Comparison of ENCODE assay signal across 20 mouse cellular contexts in genomic region chr8:122049923-122050322, GRCm38 (mm10).
DNase-seq lines count a peak whose midpoint lies in the region; ATAC-seq and TF ChIP-seq lines count a peak whose summit lies in the region.
"Had no signal": no experiment of that assay in that cellular context is flagged by ENCODE, and none has a peak within 500 bp of the region (broad histone marks: within the 10 kb centered on the region; RNA-seq: fewer than 3 reads in every experiment).

No protein-coding gene starts in this region.

- no peak for TF ChIP-seq EP300 in stomach, postnatal 0 days (optimal IDR thresholded peaks at IDR 0.05)

- no peaks in the 10 kb centered on the region for H3K4me1 ChIP-seq in forebrain, embryonic 14.5 days (ENCODE audit: control insufficient read depth, insufficient read depth, low read length)
- no peaks in the 10 kb centered on the region for H3K4me1 ChIP-seq in forebrain, postnatal 0 days (ENCODE audit: insufficient read depth)
- no peaks in the 10 kb centered on the region for H3K4me1 ChIP-seq in hindbrain, postnatal 0 days (ENCODE audit: insufficient read depth, low read length)
- peaks cover 16% of the 10 kb centered on the region for H3K4me1 ChIP-seq in hindbrain, embryonic 13.5 days (replicated peaks)
- peaks cover 17% of the 10 kb centered on the region for H3K4me1 ChIP-seq in neural tube, embryonic 13.5 days (replicated peaks)
- peaks cover 10% of the 10 kb centered on the region for H3K4me1 ChIP-seq in neural tube, embryonic 15.5 days
- peaks cover 7% of the 10 kb centered on the region; the same call in 1 of the 2 replicates for H3K4me1 ChIP-seq in stomach, embryonic 16.5 days (ENCODE audit: control insufficient read depth, insufficient read depth, low read length)
- H3K4me1 ChIP-seq in stomach, postnatal 0 days (replicated peaks; ENCODE audit: control insufficient read depth, insufficient read depth), result no peaks in the 10 kb centered on the region
- H3K4me1 ChIP-seq: forebrain, embryonic 15.5 days had no signal

- 68% methylated on average over 2 of the region's 2 CpGs for WGBS in forebrain, embryonic 14.5 days
- 68% methylated on average over 2 of the region's 2 CpGs for WGBS in forebrain, postnatal 0 days
- 44% methylated on average over 2 of the region's 2 CpGs for WGBS in hindbrain, postnatal 0 days
- WGBS in hindbrain, embryonic 13.5 days, result 50% methylated on average over 2 of the region's 2 CpGs
- WGBS in neural tube, embryonic 13.5 days, result 38% methylated on average over 2 of the region's 2 CpGs
- WGBS in neural tube, embryonic 15.5 days, result 39% methylated on average over 2 of the region's 2 CpGs
- 61% methylated on average over 2 of the region's 2 CpGs for WGBS in stomach, embryonic 16.5 days
- WGBS in stomach, postnatal 0 days, result 64% methylated on average over 2 of the region's 2 CpGs

- ATAC-seq in forebrain, embryonic 14.5 days, result no peak
- no peak for ATAC-seq in forebrain, postnatal 0 days
- peak; percentile 43; the same call in 1 of the 2 replicates for ATAC-seq in hindbrain, postnatal 0 days
- no peak for ATAC-seq in hindbrain, embryonic 13.5 days (ENCODE audit: low FRiP score)
- no peak for ATAC-seq in neural tube, embryonic 13.5 days (ENCODE audit: low read depth)
- ATAC-seq in neural tube, embryonic 15.5 days (ENCODE audit: low FRiP score), result no peak
- 0 out of 2 replicates have a peak, but pooled peaks have one; percentile 23 for ATAC-seq in stomach, embryonic 16.5 days (ENCODE audit: insufficient read depth, low FRiP score)
- no peak for ATAC-seq in stomach, postnatal 0 days (ENCODE audit: low FRiP score, low TSS enrichment)
- ATAC-seq: forebrain, embryonic 15.5 days; hindbrain, embryonic 16.5 days; inflammation-experienced regulatory T-cells, adult 6 months; Patski had no signal

- no peaks in the 10 kb centered on the region for H3K36me3 ChIP-seq in forebrain, embryonic 14.5 days (ENCODE audit: control insufficient read depth, insufficient read depth, low read length)
- no peaks in the 10 kb centered on the region for H3K36me3 ChIP-seq in forebrain, postnatal 0 days (ENCODE audit: insufficient read depth)
- H3K36me3 ChIP-seq in hindbrain, postnatal 0 days (ENCODE audit: insufficient read depth, low read length), result no peaks in the 10 kb centered on the region
- H3K36me3 ChIP-seq in hindbrain, embryonic 13.5 days, result no peaks in the 10 kb centered on the region
- no peaks in the 10 kb centered on the region for H3K36me3 ChIP-seq in neural tube, embryonic 13.5 days
- no peaks in the 10 kb centered on the region for H3K36me3 ChIP-seq in neural tube, embryonic 15.5 days
- no peaks in the 10 kb centered on the region for H3K36me3 ChIP-seq in stomach, embryonic 16.5 days (ENCODE audit: control insufficient read depth, insufficient read depth, low read length)
- H3K36me3 ChIP-seq in stomach, postnatal 0 days (ENCODE audit: control insufficient read depth, insufficient read depth, low read length), result no peaks in the 10 kb centered on the region
- H3K36me3 ChIP-seq: embryonic facial prominence, embryonic 12.5 days; embryonic facial prominence, embryonic 15.5 days; forebrain, embryonic 15.5 days; heart, embryonic 10.5 days; heart, embryonic 13.5 days had no signal

- no peak overlapping the region for H3K27ac ChIP-seq in forebrain, embryonic 14.5 days (ENCODE audit: low read depth, low read length)
- H3K27ac ChIP-seq in forebrain, postnatal 0 days (ENCODE audit: low read depth, low read length), result no peak overlapping the region
- H3K27ac ChIP-seq in hindbrain, postnatal 0 days, result no peak overlapping the region
- H3K27ac ChIP-seq in hindbrain, embryonic 13.5 days, result no peak overlapping the region
- peak overlapping the region; percentile 33; the same call in 1 of the 2 replicates for H3K27ac ChIP-seq in neural tube, embryonic 13.5 days (replicated peaks)
- no peak overlapping the region for H3K27ac ChIP-seq in neural tube, embryonic 15.5 days (replicated peaks)
- H3K27ac ChIP-seq in stomach, embryonic 16.5 days (ENCODE audit: low read length), result no peak overlapping the region
- H3K27ac ChIP-seq in stomach, postnatal 0 days (replicated peaks), result no peak overlapping the region
- H3K27ac ChIP-seq: embryonic facial prominence, embryonic 12.5 days; embryonic facial prominence, embryonic 15.5 days; forebrain, embryonic 15.5 days; heart, adult 2 months; heart, embryonic 10.5 days; heart, embryonic 13.5 days had no signal

- TF ChIP-seq CTCF in forebrain, postnatal 0 days (IDR thresholded peaks at IDR 0.05; ENCODE audit: low read depth), result no peak
- TF ChIP-seq CTCF in hindbrain, postnatal 0 days (IDR thresholded peaks at IDR 0.05; ENCODE audit: low read depth), result no peak
- TF ChIP-seq CTCF in stomach, postnatal 0 days (IDR thresholded peaks at IDR 0.05; ENCODE audit: low read depth), result no peak

- H3K9me3 ChIP-seq in forebrain, embryonic 14.5 days (replicated peaks; ENCODE audit: control insufficient read depth, low read length), result no peaks in the 10 kb centered on the region
- H3K9me3 ChIP-seq in forebrain, postnatal 0 days (ENCODE audit: low read length), result no peaks in the 10 kb centered on the region
- H3K9me3 ChIP-seq in hindbrain, postnatal 0 days (ENCODE audit: low read length), result no peaks in the 10 kb centered on the region
- H3K9me3 ChIP-seq in hindbrain, embryonic 13.5 days, result no peaks in the 10 kb centered on the region
- H3K9me3 ChIP-seq in neural tube, embryonic 13.5 days, result no peaks in the 10 kb centered on the region
- H3K9me3 ChIP-seq in neural tube, embryonic 15.5 days (replicated peaks), result no peaks in the 10 kb centered on the region
- H3K9me3 ChIP-seq in stomach, embryonic 16.5 days (replicated peaks; ENCODE audit: control insufficient read depth, low read length), result no peaks in the 10 kb centered on the region
- H3K9me3 ChIP-seq in stomach, postnatal 0 days (ENCODE audit: control insufficient read depth, low read length), result no peaks in the 10 kb centered on the region
- H3K9me3 ChIP-seq: embryonic facial prominence, embryonic 12.5 days; embryonic facial prominence, embryonic 15.5 days; forebrain, embryonic 15.5 days; heart, embryonic 10.5 days; heart, embryonic 13.5 days had no signal

- no peak overlapping the region for H3K9ac ChIP-seq in forebrain, embryonic 14.5 days (ENCODE audit: low read length)
- no peak overlapping the region for H3K9ac ChIP-seq in forebrain, postnatal 0 days
- no peak overlapping the region for H3K9ac ChIP-seq in hindbrain, postnatal 0 days (replicated peaks; ENCODE audit: low read length)
- H3K9ac ChIP-seq in hindbrain, embryonic 13.5 days, result no peak overlapping the region
- no peak overlapping the region for H3K9ac ChIP-seq in neural tube, embryonic 13.5 days
- no peak overlapping the region for H3K9ac ChIP-seq in neural tube, embryonic 15.5 days (replicated peaks)
- H3K9ac ChIP-seq in stomach, embryonic 16.5 days (ENCODE audit: low read length), result no peak overlapping the region
- H3K9ac ChIP-seq in stomach, postnatal 0 days (ENCODE audit: low read length), result no peak overlapping the region
- H3K9ac ChIP-seq: embryonic facial prominence, embryonic 12.5 days; embryonic facial prominence, embryonic 15.5 days; forebrain, embryonic 15.5 days; heart, embryonic 13.5 days had no signal

- H3K27me3 ChIP-seq in forebrain, embryonic 14.5 days (replicated peaks; ENCODE audit: control insufficient read depth, insufficient read depth, low read length), result no peaks in the 10 kb centered on the region
- H3K27me3 ChIP-seq in forebrain, postnatal 0 days (ENCODE audit: insufficient read depth, low read length), result no peaks in the 10 kb centered on the region
- H3K27me3 ChIP-seq in hindbrain, postnatal 0 days (ENCODE audit: insufficient read depth, low read length), result no peaks in the 10 kb centered on the region
- no peaks in the 10 kb centered on the region for H3K27me3 ChIP-seq in hindbrain, embryonic 13.5 days
- no peaks in the 10 kb centered on the region for H3K27me3 ChIP-seq in neural tube, embryonic 13.5 days
- H3K27me3 ChIP-seq in neural tube, embryonic 15.5 days (replicated peaks), result no peaks in the 10 kb centered on the region
- no peaks in the 10 kb centered on the region for H3K27me3 ChIP-seq in stomach, embryonic 16.5 days (ENCODE audit: control insufficient read depth, insufficient read depth, low read length)
- H3K27me3 ChIP-seq in stomach, postnatal 0 days (ENCODE audit: control insufficient read depth, insufficient read depth, low read length), result no peaks in the 10 kb centered on the region
- H3K27me3 ChIP-seq: embryonic facial prominence, embryonic 12.5 days; forebrain, embryonic 15.5 days; Patski had no signal

- H3K4me2 ChIP-seq in forebrain, embryonic 14.5 days (ENCODE audit: low read length), result no peak overlapping the region
- H3K4me2 ChIP-seq in forebrain, postnatal 0 days (ENCODE audit: low read depth), result no peak overlapping the region
- no peak overlapping the region for H3K4me2 ChIP-seq in hindbrain, postnatal 0 days (ENCODE audit: low read depth, low read length)
- no peak overlapping the region for H3K4me2 ChIP-seq in hindbrain, embryonic 13.5 days
- no peak overlapping the region for H3K4me2 ChIP-seq in neural tube, embryonic 13.5 days
- H3K4me2 ChIP-seq in neural tube, embryonic 15.5 days, result no peak overlapping the region
- no peak overlapping the region for H3K4me2 ChIP-seq in stomach, embryonic 16.5 days (ENCODE audit: low read depth, low read length)
- no peak overlapping the region for H3K4me2 ChIP-seq in stomach, postnatal 0 days (replicated peaks; ENCODE audit: low read depth)
- H3K4me2 ChIP-seq: embryonic facial prominence, embryonic 12.5 days; embryonic facial prominence, embryonic 15.5 days; forebrain, embryonic 15.5 days; heart, embryonic 13.5 days had no signal

- DNase-seq in forebrain, embryonic 14.5 days (ENCODE audit: low spot score), result peak; percentile 23
- no peak for DNase-seq in forebrain, postnatal 0 days
- no peak for DNase-seq in hindbrain, postnatal 0 days (ENCODE audit: low spot score)
- no peak for DNase-seq in stomach, postnatal 0 days (ENCODE audit: low spot score)
- DNase-seq: adrenal gland, postnatal 10 days; adrenal gland, postnatal 36 days; gastrocnemius, postnatal 10 days; heart, adult 2 months had no signal

- H3K4me3 ChIP-seq in forebrain, embryonic 14.5 days (ENCODE audit: low read depth, low read length), result no peak overlapping the region
- no peak overlapping the region for H3K4me3 ChIP-seq in forebrain, postnatal 0 days (ENCODE audit: low read depth, low read length)
- H3K4me3 ChIP-seq in hindbrain, postnatal 0 days (ENCODE audit: low read length), result no peak overlapping the region
- H3K4me3 ChIP-seq in hindbrain, embryonic 13.5 days, result no peak overlapping the region
- no peak overlapping the region for H3K4me3 ChIP-seq in neural tube, embryonic 13.5 days
- H3K4me3 ChIP-seq in neural tube, embryonic 15.5 days (replicated peaks), result no peak overlapping the region
- no peak overlapping the region for H3K4me3 ChIP-seq in stomach, embryonic 16.5 days (replicated peaks; ENCODE audit: low read length)
- H3K4me3 ChIP-seq in stomach, postnatal 0 days (ENCODE audit: low read depth, low read length), result no peak overlapping the region
- H3K4me3 ChIP-seq: embryonic facial prominence, embryonic 12.5 days; embryonic facial prominence, embryonic 15.5 days; forebrain, embryonic 15.5 days; heart, adult 2 months; heart, embryonic 10.5 days; heart, embryonic 13.5 days had no signal

Comparison
In these comparisons a context has a peak if more than half of its experiments do, and no peak if none do; other contexts are left out.
1. ATAC-seq: peak in hindbrain, postnatal 0 days (single experiment) and stomach, embryonic 16.5 days (single experiment); none in forebrain, embryonic 14.5 days (single experiment), forebrain, postnatal 0 days (single experiment), hindbrain, embryonic 13.5 days (single experiment), neural tube, embryonic 13.5 days (single experiment), neural tube, embryonic 15.5 days (single experiment) and stomach, postnatal 0 days (single experiment).